In genomic region chr5:132817665-132818064, GRCm38 (mm10) we compare ENCODE assay signal across 27 mouse cellular contexts.
"Had no signal": no experiment of that assay in that cellular context is flagged by ENCODE, and none has a peak within 500 bp of the region (broad histone marks: within the 10 kb centered on the region; RNA-seq: fewer than 3 reads in every experiment).

No protein-coding gene starts in this region.

- H3K27me3 ChIP-seq: heart, embryonic 13.5 days; heart, embryonic 15.5 days; hindbrain, embryonic 13.5 days; hindbrain, embryonic 15.5 days; kidney, embryonic 15.5 days; limb, embryonic 12.5 days; liver, embryonic 13.5 days had no signal

- ATAC-seq: hindbrain, postnatal 0 days; intestine, embryonic 16.5 days had no signal

- H3K9me3 ChIP-seq: heart, embryonic 10.5 days; heart, embryonic 13.5 days; heart, embryonic 15.5 days; hindbrain, embryonic 13.5 days; hindbrain, embryonic 15.5 days; kidney, embryonic 15.5 days; limb, embryonic 10.5 days; limb, embryonic 12.5 days; liver, embryonic 13.5 days had no signal

- H3K4me2 ChIP-seq: heart, embryonic 13.5 days; heart, embryonic 15.5 days; hindbrain, embryonic 13.5 days; hindbrain, embryonic 15.5 days; kidney, embryonic 15.5 days; limb, embryonic 12.5 days; liver, embryonic 11.5 days; liver, embryonic 13.5 days had no signal

- H3K36me3 ChIP-seq: heart, embryonic 10.5 days; heart, embryonic 13.5 days; heart, embryonic 15.5 days; hindbrain, embryonic 13.5 days; hindbrain, embryonic 15.5 days; kidney, embryonic 15.5 days; limb, embryonic 10.5 days; limb, embryonic 12.5 days; liver, embryonic 13.5 days had no signal

- DNase-seq: gastrocnemius, adult 2 months; gastrocnemius, postnatal 10 days; gastrocnemius, postnatal 25 days; heart, adult 18-20 months; heart, postnatal 14 days; heart, postnatal 36 days; kidney, adult 11 months; kidney, adult 2 months; kidney, adult 9 months; kidney, postnatal 14 days; kidney, postnatal 36 days; layer of hippocampus, adult 9-11 months; liver; liver, embryonic 13.5 days had no signal

- H3K27ac ChIP-seq: gastrocnemius, adult 2 months; heart, embryonic 10.5 days; heart, embryonic 13.5 days; heart, embryonic 15.5 days; hindbrain, embryonic 13.5 days; hindbrain, embryonic 15.5 days; hindbrain, postnatal 0 days; kidney, embryonic 15.5 days; kidney, postnatal 0 days; left cerebral cortex, adult 2 months; limb, embryonic 10.5 days; limb, embryonic 12.5 days; liver, embryonic 13.5 days had no signal

- H3K9ac ChIP-seq: heart, embryonic 13.5 days; heart, embryonic 15.5 days; hindbrain, embryonic 13.5 days; hindbrain, embryonic 15.5 days; kidney, embryonic 15.5 days; limb, embryonic 12.5 days; liver, embryonic 13.5 days had no signal

- H3K4me3 ChIP-seq: gastrocnemius, adult 2 months; heart, embryonic 10.5 days; heart, embryonic 13.5 days; heart, embryonic 15.5 days; hindbrain, embryonic 13.5 days; hindbrain, embryonic 15.5 days; kidney, embryonic 15.5 days; left cerebral cortex, adult 2 months; limb, embryonic 10.5 days; limb, embryonic 12.5 days; liver, embryonic 13.5 days had no signal

- H3K4me1 ChIP-seq: heart, embryonic 10.5 days; heart, embryonic 13.5 days; heart, embryonic 15.5 days; hindbrain, embryonic 13.5 days; hindbrain, embryonic 15.5 days; kidney, embryonic 15.5 days; limb, embryonic 10.5 days; limb, embryonic 12.5 days; liver, embryonic 13.5 days had no signal
